Mouse (Mus musculus) macrophage (primary cell): ENCODE measurements around the gene Fzr1. TPM values are rescaled to one million over a fixed set of nuclear protein-coding genes. Genes with fewer than 3 reads are reported as not detected.

Experiments
- H3K27ac ChIP-seq: fragments of 350-480 bp; formaldehyde crosslinking; 2 replicates; pipeline ENCODE4 v1.9.0; 2021
- H3K36me3 ChIP-seq: fragments of 350-480 bp; formaldehyde crosslinking; 2 replicates; pipeline ENCODE4 v1.9.0; 2021; ENCODE audit errors: inconsistent target
- H3K4me3 ChIP-seq: fragments of 350-480 bp; formaldehyde crosslinking; 2 replicates; pipeline ENCODE4 v1.9.0; 2021; ENCODE audit errors: inconsistent target
- H3K79me2 ChIP-seq: fragments of 350-480 bp; formaldehyde crosslinking; 2 replicates; pipeline ENCODE4 v1.9.0; 2021; ENCODE audit errors: inconsistent target
- WGBS: methylation state at CpG from one replicate; pipeline ENCODE4 v1.1.7; 2026; ENCODE audit warnings: inconsistent platforms; ENCODE audit not compliant: missing documents; 5-methylcytosine and 5-hydroxymethylcytosine counted together
- polyA plus RNA-seq: library from polyadenylated mRNA; stranded (reverse); fragments of 250-400 nt; gene quantifications from 3 replicates; pipeline ENCODE4 v1.2.4, GENCODE M21; 2018; ENCODE audit warnings: inconsistent platforms

Gene Fzr1
- polyA plus RNA-seq, 1 experiment from 2014 or later: 12.9 TPM

GRCm38 (mm10) chr10:81366477-81367206 is 11.7 kb downstream of the Fzr1 start:
- 71% methylated on average over 6 of the region's 6 CpGs for WGBS
- H3K36me3 ChIP-seq: peaks cover 63% of the 10 kb centered on the region

GRCm38 (mm10) chr10:81365672-81366476 is 12.4 kb downstream of the Fzr1 start, which contains the start of gene 4930404N11Rik:
TSS of gene 4930404N11Rik (minus strand) at chr10:81365816.
- H3K79me2 ChIP-seq: peaks cover 29% of the 10 kb centered on the region
- peaks cover 63% of the 10 kb centered on the region for H3K36me3 ChIP-seq
- 35% methylated on average over 12 of the region's 12 CpGs for WGBS
- peak within 1 kb of the TSS; percentile 36 for H3K27ac ChIP-seq
- no peak within 1 kb of the TSS for H3K4me3 ChIP-seq

More at GRCm38 (mm10) chr10:81366477-81367206, 11.7 kb downstream of the Fzr1 start:
- no peak overlapping the region for H3K4me3 ChIP-seq
- peaks cover 24% of the 10 kb centered on the region for H3K79me2 ChIP-seq
- H3K27ac ChIP-seq: peak overlapping the region; percentile 36

DNA sequence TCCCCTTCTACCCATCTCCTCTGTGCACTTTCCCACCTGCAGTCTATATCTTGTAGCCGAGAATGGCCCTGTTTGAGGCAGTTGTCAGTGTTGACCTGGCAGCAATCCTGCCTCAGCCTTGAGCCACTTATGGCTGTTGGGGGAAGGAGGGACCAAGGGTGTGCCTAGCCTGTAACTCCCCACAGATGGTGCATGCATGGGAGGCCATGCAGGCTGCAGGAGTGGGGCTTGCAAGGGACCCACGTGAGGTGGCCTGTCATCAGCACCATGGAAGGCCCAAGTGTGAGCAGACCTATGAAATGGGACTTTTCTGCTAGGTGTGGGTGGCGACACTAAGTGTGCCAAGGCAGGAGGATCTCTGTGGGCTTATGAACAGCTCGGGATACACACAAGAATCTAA is 13.2 kb downstream of the Fzr1 start:
- H3K4me3 ChIP-seq: no peak overlapping the region
- H3K36me3 ChIP-seq: peaks cover 63% of the 10 kb centered on the region
- 72% methylated on average over 4 of the region's 4 CpGs for WGBS
- H3K79me2 ChIP-seq: peaks cover 37% of the 10 kb centered on the region
- H3K27ac ChIP-seq: peak overlapping the region; percentile 36

- Histone ChIP-seq H3K4me3 (no peak overlapping the region), H3K36me3 (peaks cover 63% of the 10 kb centered on the region), H3K27ac (peak overlapping the region; percentile 36)
Measured at GRCm38 (mm10) chr10:81364666-81365065, 13.7 kb downstream of the Fzr1 start.

DNA sequence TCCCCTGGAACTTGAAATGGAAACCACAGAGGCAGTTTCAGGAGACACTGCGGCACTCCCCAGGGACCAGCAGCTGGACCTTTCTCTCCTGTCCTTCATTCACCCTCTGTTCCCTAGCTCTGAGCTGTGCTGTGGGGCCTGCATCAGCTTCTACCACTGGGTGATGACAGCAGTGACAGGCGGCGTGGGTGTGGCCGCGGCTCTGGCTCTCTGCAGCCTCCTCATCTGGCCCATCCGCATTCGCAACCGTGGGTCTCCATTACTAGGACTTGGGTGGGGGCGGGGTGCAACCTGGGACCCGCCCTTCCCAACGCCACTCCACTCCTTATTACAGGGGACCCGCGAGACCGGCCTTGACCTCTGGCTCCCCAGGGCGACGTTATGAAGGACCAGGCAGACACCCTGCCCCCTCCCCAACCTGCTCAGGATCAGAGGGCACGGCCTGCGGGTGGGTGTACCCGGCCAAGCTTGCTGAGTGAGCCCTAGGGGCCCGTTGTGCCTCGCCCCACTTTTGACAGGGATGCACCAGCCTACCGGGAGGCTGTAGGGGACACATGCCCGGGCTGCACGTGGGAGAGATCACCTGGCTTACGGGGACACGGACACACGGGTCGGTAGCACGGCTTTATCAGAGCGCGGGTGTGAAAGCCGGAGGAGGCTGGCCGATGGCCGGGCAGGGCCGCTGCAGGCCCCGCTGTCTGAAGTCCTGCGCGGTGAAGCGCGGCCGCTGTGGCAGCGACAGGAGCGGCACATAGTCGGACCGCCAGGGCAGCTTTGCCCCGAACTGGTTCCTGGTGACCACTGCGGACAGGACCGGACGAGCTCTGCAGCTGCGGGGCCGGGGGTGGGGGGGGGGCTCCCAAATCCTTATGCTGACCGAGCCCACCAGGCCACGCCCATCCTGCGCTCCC is 14.6 kb downstream of the Fzr1 start:
- peaks cover 51% of the 10 kb centered on the region for H3K79me2 ChIP-seq
- no peak overlapping the region for H3K27ac ChIP-seq
- peaks cover 55% of the 10 kb centered on the region for H3K36me3 ChIP-seq
- whole genome bisulfite sequencing: 93% methylated on average over 43 of the region's 54 CpGs
- H3K4me3 ChIP-seq: no peak overlapping the region

More at GRCm38 (mm10) chr10:81364666-81365065, 13.7 kb downstream of the Fzr1 start:
- H3K79me2 ChIP-seq: peaks cover 41% of the 10 kb centered on the region
- 90% methylated on average over 25 of the region's 28 CpGs for WGBS

DNA sequence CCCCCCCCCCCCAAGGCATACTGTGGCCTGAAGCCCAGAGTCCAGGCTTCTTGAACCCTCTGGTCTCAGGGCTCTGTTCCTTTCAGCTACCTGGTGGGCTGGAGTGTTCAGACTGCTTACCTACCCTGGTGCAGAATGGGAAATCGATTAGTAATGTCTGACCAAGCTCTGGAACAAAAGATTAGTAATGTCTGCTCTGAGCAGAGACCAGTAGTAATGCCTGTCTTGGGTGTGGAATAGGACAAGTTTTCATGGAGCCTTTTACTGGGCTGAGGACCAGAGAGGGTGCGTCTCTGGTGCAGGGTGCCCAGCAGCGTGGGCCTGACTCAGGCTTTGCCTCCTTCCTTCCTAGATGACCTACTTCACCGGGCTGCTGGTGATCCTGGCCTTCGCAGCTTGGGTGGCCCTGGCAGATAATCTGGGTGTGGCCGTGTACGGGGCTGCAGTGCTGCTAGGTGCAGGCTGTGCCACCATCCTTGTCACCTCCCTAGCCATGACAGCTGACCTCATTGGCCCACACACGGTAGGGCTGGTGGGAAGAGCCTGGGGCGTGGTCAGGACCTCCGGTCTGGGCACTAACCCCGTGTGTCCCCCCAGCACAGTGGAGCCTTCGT is 15.9 kb downstream of the Fzr1 start:
- Histone ChIP-seq H3K4me3 (no peak overlapping the region), H3K36me3 (peaks cover 42% of the 10 kb centered on the region), H3K79me2 (peaks cover 63% of the 10 kb centered on the region), H3K27ac (0 out of 2 replicates have a peak overlapping the region, but pooled peaks have one; percentile 4)
- 92% methylated on average over 12 of the region's 12 CpGs for WGBS

DNA sequence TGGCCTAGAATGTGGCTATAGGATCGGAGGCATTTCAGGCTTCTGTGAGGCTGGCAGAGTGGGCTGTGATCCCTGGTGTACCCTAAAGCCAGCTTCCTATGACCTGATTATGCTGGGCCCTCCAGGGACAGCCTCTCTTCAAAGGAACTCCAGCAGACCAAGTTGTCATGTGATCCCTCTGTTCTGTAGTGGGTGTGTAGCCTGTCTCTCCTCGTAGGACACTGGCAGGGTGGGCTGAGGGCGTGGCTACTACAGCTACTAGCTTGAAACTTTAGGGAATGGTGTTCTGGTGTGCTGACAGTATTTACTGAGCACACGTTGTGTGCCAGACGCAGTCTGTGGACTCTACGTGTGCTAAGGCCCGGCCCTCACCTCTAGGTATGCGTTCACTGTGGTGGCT is 17.6 kb downstream of the Fzr1 start:
- WGBS: 89% methylated on average over 8 of the region's 8 CpGs
- H3K36me3 ChIP-seq: peaks cover 41% of the 10 kb centered on the region
- peaks cover 69% of the 10 kb centered on the region for H3K79me2 ChIP-seq
- H3K4me3 ChIP-seq: peak overlapping the region; percentile 89
- peak overlapping the region; percentile 100 for H3K27ac ChIP-seq

- WGBS: 8% methylated on average over 1 of the region's 1 CpGs
Measured at GRCm38 (mm10) chr10:81358841-81359240, 19.5 kb downstream of the Fzr1 start.

GRCm38 (mm10) chr10:81358209-81358608 is 20.1 kb downstream of the Fzr1 start:
- H3K36me3 ChIP-seq: peaks cover 35% of the 10 kb centered on the region
- H3K4me3 ChIP-seq: peak overlapping the region; percentile 89
- peak overlapping the region; percentile 100 for H3K27ac ChIP-seq
- 13% methylated on average over 4 of the region's 4 CpGs for WGBS
- H3K79me2 ChIP-seq: peaks cover 86% of the 10 kb centered on the region

More at GRCm38 (mm10) chr10:81358841-81359240, 19.5 kb downstream of the Fzr1 start:
- Histone ChIP-seq H3K27ac (peak overlapping the region; percentile 100), H3K4me3 (peak overlapping the region; percentile 89), H3K36me3 (peaks cover 38% of the 10 kb centered on the region), H3K79me2 (peaks cover 86% of the 10 kb centered on the region)

- Histone ChIP-seq H3K4me3 (peak within 1 kb of the TSS; percentile 89), H3K36me3 (peaks cover 25% of the 10 kb centered on the region), H3K27ac (peak within 1 kb of the TSS; percentile 100), H3K79me2 (peaks cover 76% of the 10 kb centered on the region)
- WGBS: under 1% methylated on average over 69 of the region's 79 CpGs
Measured at GRCm38 (mm10) chr10:81356991-81357844, 21.1 kb downstream of the Fzr1 start, which contains the start of gene Mfsd12. TSS of gene Mfsd12 (plus strand) at chr10:81357491.

DNA sequence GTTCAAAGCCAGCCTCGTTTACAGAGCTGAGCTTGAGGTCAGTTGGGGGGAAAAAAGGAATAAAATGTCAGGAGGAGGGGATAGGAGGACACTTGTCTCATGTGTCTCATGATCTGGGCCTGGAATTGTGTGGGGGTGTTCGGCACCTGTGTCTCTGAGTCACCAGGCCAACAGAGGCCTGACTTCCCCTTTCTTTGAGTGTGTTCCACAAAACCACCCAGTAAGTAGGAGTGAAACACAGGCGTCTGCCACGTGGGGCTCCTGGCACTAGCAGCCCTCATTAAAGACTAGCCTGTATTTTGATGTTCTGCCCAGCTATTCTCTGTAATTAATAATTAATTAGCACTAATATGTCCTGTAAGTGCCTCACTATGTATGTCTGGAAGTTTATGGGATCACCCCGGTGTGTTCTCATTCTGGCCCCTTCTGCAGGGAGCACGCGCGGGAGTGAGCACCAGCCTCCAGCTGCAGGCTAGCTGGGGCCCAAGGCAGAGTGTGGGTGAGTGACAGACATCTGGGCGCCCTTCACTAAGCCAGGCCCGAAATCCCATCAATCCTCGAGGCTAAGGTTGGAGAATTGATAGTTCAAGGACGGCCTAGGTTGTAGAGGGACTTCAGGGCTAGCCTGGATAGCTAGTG is 21.8 kb downstream of the Fzr1 start:
- WGBS: 7% methylated on average over 12 of the region's 12 CpGs
- Histone ChIP-seq H3K79me2 (peaks cover 69% of the 10 kb centered on the region), H3K27ac (peak overlapping the region; percentile 100), H3K36me3 (peaks cover 17% of the 10 kb centered on the region), H3K4me3 (peak overlapping the region; percentile 59)

GRCm38 (mm10) chr10:81355533-81355932 is 22.8 kb downstream of the Fzr1 start:
- 69% methylated on average over 4 of the region's 4 CpGs for WGBS
- Histone ChIP-seq H3K36me3 (peaks cover 8% of the 10 kb centered on the region; the same call in 1 of the 2 replicates), H3K4me3 (no peak overlapping the region), H3K27ac (peak overlapping the region; percentile 100), H3K79me2 (peaks cover 60% of the 10 kb centered on the region)
